Mouse (Mus musculus) testis, adult 2 months (tissue): ENCODE results near the gene Ube2t. TPM values are rescaled to one million over a fixed set of nuclear protein-coding genes. Genes with fewer than 3 reads are reported as not detected.

ENCODE experiments used
- H3K27ac ChIP-seq: fragments of 200-500 bp; 2 replicates; pipeline ENCODE4 v1.5.1; 2012; ENCODE audit warnings: low read depth, low read length; ENCODE audit not compliant: control insufficient read depth, insufficient read depth
- H3K27me3 ChIP-seq: fragments of 200-500 bp; 2 replicates; pipeline ENCODE4 v1.6.1; 2012; ENCODE audit warnings: mild to moderate bottlenecking, low read length, moderate library complexity; ENCODE audit not compliant: control insufficient read depth, insufficient read depth
- H3K36me3 ChIP-seq: fragments of 200-500 bp; 2 replicates; pipeline ENCODE4 v1.6.1; 2012; ENCODE audit warnings: mild to moderate bottlenecking, low read length; ENCODE audit not compliant: control insufficient read depth, insufficient read depth
- H3K4me1 ChIP-seq: fragments of 200-500 bp; 2 replicates; pipeline ENCODE4 v1.6.1; 2012; ENCODE audit warnings: low read length; ENCODE audit not compliant: control insufficient read depth, insufficient read depth
- H3K4me3 ChIP-seq: fragments of 200-500 bp; 2 replicates; pipeline ENCODE4 v1.5.1; 2012; ENCODE audit warnings: low read depth, mild to moderate bottlenecking, low read length, moderate library complexity, mixed read lengths; ENCODE audit not compliant: control insufficient read depth
- CTCF ChIP-seq: fragments of 200-500 bp; IDR thresholded peaks from 2 replicates; pipeline ENCODE4 v1.5.1; 2012; ENCODE audit warnings: low read depth, mild to moderate bottlenecking, inconsistent platforms, low read length, moderate library complexity; ENCODE audit not compliant: control insufficient read depth, insufficient read depth, insufficient replicate concordance
- POLR2A ChIP-seq: fragments of 200-500 bp; IDR thresholded peaks from 2 replicates; pipeline ENCODE4 v1.6.1; 2012; ENCODE audit warnings: low read depth, mild to moderate bottlenecking, inconsistent platforms, low read length, moderate library complexity; ENCODE audit not compliant: control insufficient read depth
- polyA plus RNA-seq: library from polyadenylated mRNA; depleted of rRNA; stranded (reverse); fragments of >200 nt; gene quantifications from 2 replicates; pipeline ENCODE4 v1.2.3, GENCODE M21; 2012; rRNA removed

Ube2t gene
- polyA plus RNA-seq, 1 experiment, result 54.2 TPM

- Histone ChIP-seq H3K36me3 (no peaks in the 10 kb centered on the region), H3K4me1 (no peaks in the 10 kb centered on the region; the same call in 1 of the 2 replicates), H3K4me3 (no peak overlapping the region), H3K27me3 (no peaks in the 10 kb centered on the region), H3K27ac (no peak overlapping the region)
- TF ChIP-seq CTCF, result no peak
- no peak for TF ChIP-seq POLR2A
Measured at GRCm38 (mm10) chr1:135019775-135020167, 57.4 kb downstream of the Ube2t start.

- no peaks in the 10 kb centered on the region for H3K36me3 ChIP-seq
- no peak overlapping the region for H3K27ac ChIP-seq
- H3K4me1 ChIP-seq, result no peaks in the 10 kb centered on the region; the same call in 1 of the 2 replicates
- no peaks in the 10 kb centered on the region for H3K27me3 ChIP-seq
- H3K4me3 ChIP-seq, result no peak overlapping the region
- no peak for TF ChIP-seq CTCF
- no peak for TF ChIP-seq POLR2A
Measured at GRCm38 (mm10) chr1:135020281-135020940, 58.0 kb downstream of the Ube2t start.

- Histone ChIP-seq H3K4me3 (no peak overlapping the region), H3K36me3 (no peaks in the 10 kb centered on the region), H3K27me3 (no peaks in the 10 kb centered on the region), H3K4me1 (no peaks in the 10 kb centered on the region; the same call in 1 of the 2 replicates), H3K27ac (no peak overlapping the region)
- no peak for TF ChIP-seq POLR2A
- no peak for TF ChIP-seq CTCF
Measured at GRCm38 (mm10) chr1:135020970-135021369, 58.6 kb downstream of the Ube2t start.

GRCm38 (mm10) chr1:135021936-135022335, 59.6 kb downstream of the Ube2t start:
- H3K4me3 ChIP-seq, result no peak overlapping the region
- TF ChIP-seq POLR2A (no peak), CTCF (no peak)
- no peaks in the 10 kb centered on the region for H3K27me3 ChIP-seq
- no peaks in the 10 kb centered on the region; the same call in 1 of the 2 replicates for H3K4me1 ChIP-seq
- H3K27ac ChIP-seq, result no peak overlapping the region
- no peaks in the 10 kb centered on the region for H3K36me3 ChIP-seq

GRCm38 (mm10) chr1:135023583-135023982, 61.2 kb downstream of the Ube2t start:
- Histone ChIP-seq H3K4me3 (no peak overlapping the region), H3K27ac (no peak overlapping the region), H3K36me3 (no peaks in the 10 kb centered on the region), H3K4me1 (no peaks in the 10 kb centered on the region; the same call in 1 of the 2 replicates), H3K27me3 (no peaks in the 10 kb centered on the region)
- TF ChIP-seq CTCF, result peak; percentile 37; the same call in 1 of the 2 replicates
- TF ChIP-seq POLR2A, result no peak

Other genes with a start within 250 kb of the Ube2t start
- gene Ppp1r12b, start 6.6 kb upstream of the Ube2t start, polyA plus RNA-seq, result 7.1 and 8.1 TPM in 2 replicates
- gene Lgr6, start 142.7 kb downstream of the Ube2t start, polyA plus RNA-seq, result 3.0 and 3.8 TPM in 2 replicates
- 2.6 TPM in 2 replicates for gene Ptpn7, start 170.1 kb downstream of the Ube2t start, polyA plus RNA-seq
- gene Arl8a, start 184.3 kb downstream of the Ube2t start, polyA plus RNA-seq, result 16.9 and 20.6 TPM in 2 replicates
- 0.07 TPM in 1 of 2 replicates, not detected in the other for gene Gpr37l1, start 205.1 kb downstream of the Ube2t start, polyA plus RNA-seq